Mouse (Mus musculus) MEL (cell line): ENCODE data around the gene Gm5741. TPM values are rescaled to one million over a fixed set of nuclear protein-coding genes. Genes with fewer than 3 reads are reported as not detected.

Source experiments
- DNase-seq: peaks from one replicate; pipeline ENCODE4 v3.0.0; 2011; ENCODE audit warnings: low read depth, low spot score
- H3K27ac ChIP-seq: 2 replicates; pipeline ENCODE4 v1.5.1; 2012; ENCODE audit warnings: low read depth, mild to moderate bottlenecking, control low read depth, low read length, moderate library complexity; ENCODE audit not compliant: control insufficient read depth
- H3K27me3 ChIP-seq, 2 experiments: fragments of 150-350 bp in 1 of 2; sonication (generic) in 1 of 2; 2 replicates each; pipeline ENCODE4 v1.6.1; 2012; ENCODE audit warnings: low read length in 2 of 2, mild to moderate bottlenecking in 2 of 2, improper control_type of control experiment in 1 of 2, moderate library complexity in 1 of 2; ENCODE audit not compliant: insufficient read depth in 2 of 2, control insufficient read depth in 1 of 2
- H3K36me3 ChIP-seq, 2 experiments: 2 replicates each; pipeline ENCODE4 v1.6.1; 2012 to 2014; ENCODE audit warnings: low read length in 2 of 2, improper control_type of control experiment in 1 of 2, inconsistent platforms in 1 of 2, mild to moderate bottlenecking in 1 of 2; ENCODE audit not compliant: insufficient read depth in 2 of 2, control insufficient read depth in 1 of 2
- H3K4me1 ChIP-seq, 2 experiments: fragments of 150-350 bp in 1 of 2; sonication (generic) in 1 of 2; 2 replicates each; pipeline ENCODE4 v1.6.1; 2012; ENCODE audit warnings: low read length in 2 of 2, improper control_type of control experiment in 1 of 2, mild to moderate bottlenecking in 1 of 2; ENCODE audit not compliant: insufficient read depth in 2 of 2, control insufficient read depth in 1 of 2
- H3K4me3 ChIP-seq, 2 experiments: fragments of 150-350 bp in 1 of 2; sonication (generic) in 1 of 2; 2 replicates each; pipeline ENCODE4 v1.5.1; 2012; ENCODE audit warnings: low read depth in 2 of 2, low read length in 2 of 2, mild to moderate bottlenecking in 2 of 2, moderate library complexity in 2 of 2, control low read depth in 1 of 2, improper control_type of control experiment in 1 of 2; ENCODE audit not compliant: control insufficient read depth in 1 of 2, insufficient read depth in 1 of 2
- H3K79me2 ChIP-seq: 2 replicates; pipeline ENCODE4 v1.6.1; 2012; ENCODE audit warnings: mild to moderate bottlenecking, low read length, moderate library complexity; ENCODE audit not compliant: control insufficient read depth, poor library complexity, insufficient read depth
- H3K9ac ChIP-seq: 2 replicates; pipeline ENCODE4 v1.6.1; 2012; ENCODE audit warnings: low read depth, mild to moderate bottlenecking, control low read depth, low read length, moderate library complexity; ENCODE audit not compliant: control insufficient read depth, poor library complexity, severe bottlenecking
- H3K9me3 ChIP-seq: fragments of 150-350 bp; sonication (generic); replicated peaks from 2 replicates; pipeline ENCODE4 v1.6.1; 2012; ENCODE audit warnings: mild to moderate bottlenecking, low read length, improper control_type of control experiment, moderate library complexity; ENCODE audit not compliant: insufficient read depth
- BHLHE40 ChIP-seq: IDR thresholded peaks from 2 replicates; pipeline ENCODE4 v1.6.1; 2012; ENCODE audit warnings: low read depth, mild to moderate bottlenecking, inconsistent platforms, low read length, improper control_type of control experiment, borderline replicate concordance
- CHD2 ChIP-seq: IDR thresholded peaks from 2 replicates; pipeline ENCODE4 v1.6.1; 2011; ENCODE audit warnings: low read length, improper control_type of control experiment
- CTCF ChIP-seq, 3 experiments: IDR thresholded peaks in 2 of 3; conservative IDR thresholded peaks in 1 of 3; 2 replicates each; pipeline ENCODE4 v1.5.1; 2011 to 2012; ENCODE audit warnings: low read length in 3 of 3, low read depth in 2 of 3, mild to moderate bottlenecking in 2 of 3, improper control_type of control experiment in 1 of 3, inconsistent platforms in 1 of 3, mixed read lengths in 1 of 3, moderate library complexity in 1 of 3; ENCODE audit not compliant: control insufficient read depth in 1 of 3, insufficient read depth in 1 of 3, poor library complexity in 1 of 3, severe bottlenecking in 1 of 3
- E2F4 ChIP-seq: IDR thresholded peaks from 2 replicates; pipeline ENCODE4 v1.6.1; 2011; ENCODE audit warnings: low read depth, low read length, improper control_type of control experiment, borderline replicate concordance
- EP300 ChIP-seq, 2 experiments: IDR thresholded peaks; 2 replicates each; pipeline ENCODE4 v1.6.1; 2011; ENCODE audit warnings: improper control_type of control experiment in 2 of 2, low read length in 2 of 2, low read depth in 1 of 2, mild to moderate bottlenecking in 1 of 2
- GATA1 ChIP-seq: IDR thresholded peaks from 2 replicates; pipeline ENCODE4 v1.6.1; 2011; ENCODE audit warnings: low read depth, low read length, improper control_type of control experiment
- JUND ChIP-seq: IDR thresholded peaks from 2 replicates; pipeline ENCODE4 v1.6.1; 2011; ENCODE audit warnings: low read depth, mild to moderate bottlenecking, improper control_type of control experiment, low read length
- MAZ ChIP-seq: IDR thresholded peaks from 2 replicates; pipeline ENCODE4 v1.6.1; 2012; ENCODE audit warnings: low read depth, mild to moderate bottlenecking, inconsistent platforms, low read length, improper control_type of control experiment
- MEF2A ChIP-seq: IDR thresholded peaks from 2 replicates; pipeline ENCODE4 v1.6.1; 2014; ENCODE audit warnings: low read depth, mild to moderate bottlenecking, inconsistent platforms, low read length, improper control_type of control experiment; ENCODE audit not compliant: poor library complexity, insufficient replicate concordance, severe bottlenecking; ENCODE audit errors: extremely low read depth
- MXI1 ChIP-seq: IDR thresholded peaks from 2 replicates; pipeline ENCODE4 v1.6.1; 2011; ENCODE audit warnings: mild to moderate bottlenecking, low read depth, low read length, improper control_type of control experiment
- MYC ChIP-seq: IDR thresholded peaks from 2 replicates; pipeline ENCODE4 v1.6.1; 2011; ENCODE audit warnings: low read depth, mild to moderate bottlenecking, low read length, improper control_type of control experiment, moderate library complexity
- NRF1 ChIP-seq: IDR thresholded peaks from 2 replicates; pipeline ENCODE4 v1.6.1; 2014; ENCODE audit warnings: low read depth, mild to moderate bottlenecking, inconsistent platforms, low read length, improper control_type of control experiment, moderate library complexity; ENCODE audit not compliant: poor library complexity, insufficient read depth, severe bottlenecking
- POLR2A ChIP-seq, 2 experiments: IDR thresholded peaks; 2 replicates each; pipeline ENCODE4 v1.6.1; 2011 to 2012; ENCODE audit warnings: low read length in 2 of 2, mild to moderate bottlenecking in 2 of 2, control low read depth in 1 of 2, improper control_type of control experiment in 1 of 2, low read depth in 1 of 2, moderate library complexity in 1 of 2; ENCODE audit not compliant: control insufficient read depth in 1 of 2, insufficient read depth in 1 of 2, poor library complexity in 1 of 2
- POLR2AphosphoS2 ChIP-seq: IDR thresholded peaks from 2 replicates; pipeline ENCODE4 v1.6.1; 2011; ENCODE audit warnings: low read length, improper control_type of control experiment
- POLR2AphosphoS5 ChIP-seq: IDR thresholded peaks from 2 replicates; pipeline ENCODE4 v1.6.1; 2012; ENCODE audit warnings: low read depth, borderline replicate concordance, mild to moderate bottlenecking, inconsistent platforms, low read length, moderate library complexity, mixed read lengths
- RAD21 ChIP-seq: IDR thresholded peaks from 2 replicates; pipeline ENCODE4 v1.6.1; 2011; ENCODE audit warnings: mild to moderate bottlenecking, low read depth, low read length, improper control_type of control experiment
- SIN3A ChIP-seq: IDR thresholded peaks from 2 replicates; pipeline ENCODE4 v1.6.1; 2012; ENCODE audit warnings: low read length, improper control_type of control experiment, inconsistent platforms
- SMC3 ChIP-seq: IDR thresholded peaks from 2 replicates; pipeline ENCODE4 v1.6.1; 2011; ENCODE audit warnings: low read depth, low read length, improper control_type of control experiment
- TAL1 ChIP-seq: IDR thresholded peaks from 2 replicates; pipeline ENCODE4 v1.6.1; 2012; ENCODE audit warnings: mild to moderate bottlenecking, inconsistent platforms, low read length, moderate library complexity, mixed read lengths
- TBP ChIP-seq: IDR thresholded peaks from 2 replicates; pipeline ENCODE4 v1.8.0; 2011; ENCODE audit warnings: low read depth, low read length, improper control_type of control experiment
- UBTF ChIP-seq: IDR thresholded peaks from 2 replicates; pipeline ENCODE4 v1.6.1; 2012; ENCODE audit warnings: low read depth, mild to moderate bottlenecking, inconsistent platforms, low read length, improper control_type of control experiment, moderate library complexity, borderline replicate concordance; ENCODE audit not compliant: insufficient read depth
- ZKSCAN1 ChIP-seq: IDR thresholded peaks from 2 replicates; pipeline ENCODE4 v1.6.1; 2012; ENCODE audit warnings: low read depth, mild to moderate bottlenecking, inconsistent platforms, low read length, improper control_type of control experiment, moderate library complexity
- ZMIZ1 ChIP-seq: IDR thresholded peaks from 2 replicates; pipeline ENCODE4 v1.6.1; 2012; ENCODE audit warnings: low read depth, mild to moderate bottlenecking, inconsistent platforms, low read length, improper control_type of control experiment, moderate library complexity
- polyA plus RNA-seq, 2 experiments: library from polyadenylated mRNA; stranded (reverse) in 1 of 2; unstranded in 1 of 2; fragments of >175 nt in 1 of 2; fragments of >200 nt in 1 of 2; gene quantifications; 2 replicates each; pipeline versions ENCODE4 v1.2.1 to v1.2.4; 2012; ENCODE audit warnings: low replicate concordance in 2 of 2, low read depth in 1 of 2; ENCODE audit not compliant: insufficient read length in 2 of 2, insufficient read depth in 1 of 2, missing spikeins in 1 of 2
- total RNA-seq: library from RNA; depleted of rRNA; stranded (reverse); fragments of 300-350 nt; gene quantifications from 2 replicates; pipeline ENCODE4 v1.2.3, GENCODE M21; 2012

Gm5741 gene
- total and polyA plus RNA-seq, 3 experiments: 1.0 TPM; not detected in 2

DNA sequence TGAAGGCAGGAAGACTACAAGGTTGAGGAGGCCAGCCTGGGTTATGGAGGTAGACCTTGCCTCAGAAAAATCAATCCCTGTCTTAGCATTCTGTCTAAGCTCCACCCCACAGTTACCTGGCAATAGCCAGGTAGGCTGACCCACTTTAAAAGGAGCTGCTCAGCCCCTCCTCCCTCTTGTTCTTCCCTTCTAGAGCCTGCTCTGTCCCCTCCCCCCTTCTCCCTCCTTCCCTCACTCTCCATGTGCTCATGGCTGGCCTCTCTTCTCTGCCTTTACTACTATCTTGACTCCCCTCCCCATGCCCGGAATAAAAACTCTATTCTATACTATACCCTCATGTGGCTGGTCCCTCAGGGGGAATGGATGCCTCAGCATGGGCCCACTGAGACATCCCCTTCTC is 33.9 kb downstream of the Gm5741 start:
- H3K4me3 ChIP-seq: no peak overlapping the region
- no peak overlapping the region for H3K27ac ChIP-seq

DNA sequence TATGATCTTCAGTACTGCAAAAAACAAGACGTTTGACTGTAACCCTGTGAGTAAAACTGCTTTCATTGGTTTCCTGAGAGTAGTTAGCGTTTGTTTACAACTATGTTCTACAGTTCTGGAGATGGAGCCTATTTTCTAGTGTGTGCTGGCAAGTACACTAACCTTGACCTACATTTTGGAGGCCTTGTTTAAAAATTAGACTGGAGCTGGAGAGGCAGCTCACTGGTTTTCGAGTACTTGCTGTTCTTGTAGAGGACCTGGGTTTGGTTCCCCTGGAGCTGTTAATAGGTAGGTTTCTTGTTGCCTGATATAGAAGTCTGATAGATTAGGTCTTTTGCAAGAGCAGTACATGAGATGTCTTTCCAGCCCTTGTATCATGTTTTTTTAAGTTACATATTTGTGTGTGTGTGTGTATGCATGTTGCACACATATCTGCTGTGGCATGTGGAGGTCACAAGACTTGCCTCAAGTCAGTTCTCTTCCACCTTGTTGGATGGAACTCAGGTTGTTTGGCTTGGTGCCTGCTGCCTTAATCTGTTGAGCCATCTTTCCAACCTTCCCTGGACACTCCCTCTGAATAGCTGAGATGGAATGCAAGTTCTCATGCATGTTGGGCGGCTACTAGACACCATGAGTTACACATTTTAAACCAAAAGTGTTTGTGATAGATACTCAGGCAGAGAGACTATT is 35.0 kb downstream of the Gm5741 start:
- Histone ChIP-seq H3K4me1 (peaks cover 4 to 13% of the 10 kb centered on the region in 2 experiments; a peak in 3 of 4 replicates), H3K79me2 (peaks cover 35% of the 10 kb centered on the region), H3K4me3 (no peak overlapping the region), H3K9me3 (no peaks in the 10 kb centered on the region), H3K27me3 (no peaks in the 10 kb centered on the region), H3K9ac (no peak overlapping the region), H3K27ac (no peak overlapping the region), H3K36me3 (peaks cover 4 to 15% of the 10 kb centered on the region in 2 experiments)
- TF ChIP-seq MEF2A (no peak), EP300 (IDR thresholded peaks at IDR 0.05; ENCODE audit: low read depth in 1 of 2, low read length in 2 of 2) (no peak), JUND (no peak), RAD21 (no peak), NRF1 (no peak), UBTF (no peak)
- no peak for DNase-seq

More for the DNA sequence above, 33.9 kb downstream of the Gm5741 start:
- Histone ChIP-seq H3K9ac (no peak overlapping the region), H3K9me3 (no peaks in the 10 kb centered on the region), H3K79me2 (peaks cover 34% of the 10 kb centered on the region), H3K4me1 (peaks cover 1 to 4% of the 10 kb centered on the region in 2 experiments), H3K36me3 (peaks cover 4 to 12% of the 10 kb centered on the region in 2 experiments; a peak in 3 of 4 replicates), H3K27me3 (no peaks in the 10 kb centered on the region)
- TF ChIP-seq ZMIZ1 (0 out of 2 replicates have a peak, but pooled peaks have one; percentile 17), SMC3 (no peak)
- DNase-seq: no peak

DNA sequence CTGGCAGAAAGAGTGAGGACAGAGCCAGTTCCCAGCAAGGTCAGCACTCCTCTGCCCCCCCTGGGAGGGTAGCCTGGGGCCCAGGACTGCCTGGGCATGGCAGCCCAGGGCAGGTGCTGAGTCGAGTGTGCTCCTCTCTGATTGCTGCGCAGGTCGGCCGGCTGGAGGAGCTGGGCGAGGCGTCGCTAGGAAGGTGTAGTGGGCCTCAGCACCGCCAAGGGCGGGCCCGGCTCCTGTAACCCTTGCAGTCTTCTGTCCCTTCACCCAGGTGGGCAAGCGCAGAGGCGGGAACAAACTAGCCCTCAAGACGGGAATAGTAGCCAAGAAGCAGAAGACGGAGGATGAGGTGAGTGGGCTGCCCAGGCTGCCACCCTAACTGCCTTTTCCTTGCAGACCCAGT is 38.5 kb downstream of the Gm5741 start:
- Histone ChIP-seq H3K4me1 (peaks cover 6 to 10% of the 10 kb centered on the region in 2 experiments; a peak in 3 of 4 replicates), H3K36me3 (peaks cover 4 to 10% of the 10 kb centered on the region in 2 experiments), H3K27ac (no peak overlapping the region)

More for the DNA sequence above, 38.5 kb downstream of the Gm5741 start:
- Histone ChIP-seq H3K9ac (no peak overlapping the region), H3K4me3 (no peak overlapping the region)
- no peak for DNase-seq
- TF ChIP-seq MXI1 (no peak), POLR2AphosphoS2 (no peak), CTCF (IDR thresholded peaks at IDR 0.05 in 2 of 3, conservative IDR thresholded peaks at IDR 0.05 in 1 of 3; ENCODE audit: control insufficient read depth in 1 of 3, insufficient read depth in 1 of 3, low read depth in 2 of 3, low read length in 3 of 3, poor library complexity in 1 of 3, severe bottlenecking in 1 of 3) (no peak), E2F4 (no peak), POLR2A (IDR thresholded peaks at IDR 0.05; ENCODE audit: control insufficient read depth in 1 of 2, insufficient read depth in 1 of 2, low read depth in 1 of 2, low read length in 2 of 2, poor library complexity in 1 of 2) (no peak), GATA1 (no peak), CHD2 (no peak), RAD21 (no peak), ZMIZ1 (no peak), TBP (no peak), TAL1 (no peak), BHLHE40 (no peak), POLR2AphosphoS5 (no peak), SIN3A (no peak), MAZ (no peak), MYC (no peak), EP300 (IDR thresholded peaks at IDR 0.05; ENCODE audit: low read depth in 1 of 2, low read length in 2 of 2) (no peak), ZKSCAN1 (no peak)
- TF ChIP-seq, all 39 proteins: peak for 0
- H3K27me3 ChIP-seq: no peaks in the 10 kb centered on the region
- H3K9me3 ChIP-seq: no peaks in the 10 kb centered on the region
- H3K79me2 ChIP-seq: peaks cover 43% of the 10 kb centered on the region
